Mouse (Mus musculus) midbrain, postnatal 0 days (tissue): Measurements from ENCODE around the gene Gapdhs. TPM values are rescaled to one million over a fixed set of nuclear protein-coding genes. Genes with fewer than 3 reads are reported as not detected.
A peak's percentile ranks its signal among the peaks of the same experiment; 100 is the strongest.

Source experiments
- ATAC-seq: fragments of 200-750 bp; cut with Nextera tagmentation; 2 replicates; pipeline ENCODE4 v1.8.0; 2017; ENCODE audit warnings: moderate number of reproducible peaks, mild to moderate bottlenecking, moderate TSS enrichment, moderate library complexity; ENCODE audit not compliant: low FRiP score
- DNase-seq: peaks from one replicate; pipeline ENCODE4 v3.0.0-alpha.2; 2015; ENCODE audit warnings: low spot score
- H3K27ac ChIP-seq: fragments of 300-500 bp; sonication (generic); 2 replicates; pipeline ENCODE4 v1.5.1; 2014; ENCODE audit warnings: low read depth, mild to moderate bottlenecking, low read length, mixed read lengths
- H3K27me3 ChIP-seq: fragments of 300-500 bp; sonication (generic); 2 replicates; pipeline ENCODE4 v1.6.1; 2014; ENCODE audit warnings: low read length, control low read depth, mixed read lengths; ENCODE audit not compliant: insufficient read depth
- H3K36me3 ChIP-seq: fragments of 300-500 bp; sonication (generic); 2 replicates; pipeline ENCODE4 v1.6.1; 2014; ENCODE audit warnings: low read length, control low read depth, mixed read lengths; ENCODE audit not compliant: insufficient read depth
- H3K4me1 ChIP-seq: fragments of 300-500 bp; sonication (generic); 2 replicates; pipeline ENCODE4 v1.6.1; 2014; ENCODE audit warnings: mild to moderate bottlenecking, control low read depth, antibody characterized with exemption, low read length, mixed read lengths; ENCODE audit not compliant: insufficient read depth
- H3K4me2 ChIP-seq: fragments of 300-500 bp; sonication (generic); 2 replicates; pipeline ENCODE4 v1.6.1; 2014; ENCODE audit warnings: low read depth, mild to moderate bottlenecking, low read length, mixed read lengths; ENCODE audit not compliant: poor library complexity, severe bottlenecking
- H3K4me3 ChIP-seq: fragments of 300-500 bp; sonication (generic); 2 replicates; pipeline ENCODE4 v1.5.1; 2014; ENCODE audit warnings: low read depth, mild to moderate bottlenecking, low read length, moderate library complexity
- H3K9ac ChIP-seq: fragments of 300-500 bp; sonication (generic); replicated peaks from 2 replicates; pipeline ENCODE4 v1.6.1; 2014; ENCODE audit warnings: mild to moderate bottlenecking, low read length, moderate library complexity, mixed read lengths; ENCODE audit not compliant: poor library complexity, severe bottlenecking
- H3K9me3 ChIP-seq: fragments of 300-500 bp; sonication (generic); 2 replicates; pipeline ENCODE4 v1.6.1; 2016; ENCODE audit warnings: low read length, control low read depth
- CTCF ChIP-seq: IDR thresholded peaks from 2 replicates; pipeline ENCODE4 v1.5.1; 2016; ENCODE audit warnings: antibody characterized with exemption, mild to moderate bottlenecking
- WGBS: fragments of 180-500 bp; shearing (Covaris S2); extraction: QIAGEN DNeasy Blood & Tissue Kit; methylation state at CpG from one replicate; pipeline ENCODE4 v1.1.7; 2014; 5-methylcytosine and 5-hydroxymethylcytosine counted together
- polyA plus RNA-seq: library from polyadenylated mRNA; unstranded; fragments of >200 nt; fragmentation: Nextera tagmentation; extraction: Ambion mirVana; gene quantifications from 2 replicates; pipeline ENCODE4 v1.2.1, GENCODE M21; 2015
- total RNA-seq: library from RNA; depleted of rRNA; stranded (reverse); fragments of >200 nt; gene quantifications from 2 replicates; pipeline ENCODE4 v1.2.3, GENCODE M21; 2014

Gene Gapdhs
- total and polyA plus RNA-seq, 2 experiments from 2014 or later, result 0.79 TPM; not detected in 1

- H3K27me3 ChIP-seq, result no peaks in the 10 kb centered on the region
- TF ChIP-seq CTCF, result no peak
- no peak overlapping the region for H3K4me3 ChIP-seq
- no peaks in the 10 kb centered on the region for H3K4me1 ChIP-seq
- no peaks in the 10 kb centered on the region for H3K9me3 ChIP-seq
- DNase-seq (no peak), ATAC-seq (no peak)
- no peak overlapping the region for H3K27ac ChIP-seq
- no peak overlapping the region for H3K4me2 ChIP-seq
- H3K9ac ChIP-seq, result no peak overlapping the region
- 95% methylated on average over 4 of the region's 4 CpGs for WGBS
- H3K36me3 ChIP-seq, result no peaks in the 10 kb centered on the region
Observed at GRCm38 (mm10) chr7:30766408-30766807, 22.9 kb upstream of the Gapdhs start.

- ATAC-seq (no peak), DNase-seq (peak; percentile 17)
- WGBS, result 48% methylated on average over 11 of the region's 11 CpGs
- no peak overlapping the region for H3K4me3 ChIP-seq
- no peak for TF ChIP-seq CTCF
- H3K4me2 ChIP-seq, result no peak overlapping the region
- no peaks in the 10 kb centered on the region for H3K27me3 ChIP-seq
- no peak overlapping the region for H3K27ac ChIP-seq
- no peaks in the 10 kb centered on the region for H3K36me3 ChIP-seq
- H3K4me1 ChIP-seq, result no peaks in the 10 kb centered on the region
- H3K9ac ChIP-seq, result no peak overlapping the region
- no peaks in the 10 kb centered on the region for H3K9me3 ChIP-seq
Observed at GRCm38 (mm10) chr7:30765173-30765572, 21.7 kb upstream of the Gapdhs start.

- TF ChIP-seq CTCF, result no peak
- H3K9me3 ChIP-seq, result no peaks in the 10 kb centered on the region
- no peak within 1 kb of the TSS for H3K4me2 ChIP-seq
- H3K4me1 ChIP-seq, result no peaks in the 10 kb centered on the region
- ATAC-seq (no peak), DNase-seq (no peak)
- H3K4me3 ChIP-seq, result no peak within 1 kb of the TSS
- H3K27ac ChIP-seq, result no peak within 1 kb of the TSS
- H3K9ac ChIP-seq, result no peak within 1 kb of the TSS
- no peaks in the 10 kb centered on the region for H3K36me3 ChIP-seq
- 38% methylated on average over 5 of the region's 5 CpGs for WGBS
- no peaks in the 10 kb centered on the region for H3K27me3 ChIP-seq
Observed at GRCm38 (mm10) chr7:30763456-30763855, 20.0 kb upstream of the Gapdhs start, which contains the start of gene Dmkn. TSS of gene Dmkn (plus strand) at chr7:30763756.

GRCm38 (mm10) chr7:30761769-30762352, 18.4 kb upstream of the Gapdhs start:
- no peak overlapping the region for H3K4me2 ChIP-seq
- H3K9me3 ChIP-seq, result no peaks in the 10 kb centered on the region
- no peak overlapping the region for H3K4me3 ChIP-seq
- H3K27ac ChIP-seq, result no peak overlapping the region
- H3K9ac ChIP-seq, result no peak overlapping the region
- H3K4me1 ChIP-seq, result no peaks in the 10 kb centered on the region
- H3K27me3 ChIP-seq, result no peaks in the 10 kb centered on the region
- DNase-seq (no peak), ATAC-seq (no peak)
- TF ChIP-seq CTCF, result no peak
- 78% methylated on average over 4 of the region's 4 CpGs for WGBS
- H3K36me3 ChIP-seq, result no peaks in the 10 kb centered on the region

GRCm38 (mm10) chr7:30758853-30759252, 15.4 kb upstream of the Gapdhs start:
- no peak overlapping the region for H3K4me2 ChIP-seq
- no peak overlapping the region for H3K4me3 ChIP-seq
- no peak overlapping the region for H3K27ac ChIP-seq
- 0 out of 2 replicates have a peak, but pooled peaks cover 7% of the 10 kb centered on the region for H3K9me3 ChIP-seq
- H3K36me3 ChIP-seq, result peaks cover 11% of the 10 kb centered on the region
- no peak for ATAC-seq
- no peaks in the 10 kb centered on the region for H3K27me3 ChIP-seq
- peak; percentile 64 for TF ChIP-seq CTCF
- H3K9ac ChIP-seq, result no peak overlapping the region
- peak; percentile 38 for DNase-seq
- no peaks in the 10 kb centered on the region for H3K4me1 ChIP-seq
- 48% methylated on average over 4 of the region's 4 CpGs for WGBS

- no peak for DNase-seq
- 66% methylated on average over 3 of the region's 3 CpGs for WGBS
- ATAC-seq, result no peak
- Histone ChIP-seq H3K36me3 (peaks cover 11% of the 10 kb centered on the region), H3K27ac (no peak overlapping the region), H3K4me3 (no peak overlapping the region), H3K27me3 (no peaks in the 10 kb centered on the region), H3K9me3 (0 out of 2 replicates have a peak, but pooled peaks cover 7% of the 10 kb centered on the region), H3K4me2 (no peak overlapping the region), H3K9ac (no peak overlapping the region), H3K4me1 (no peaks in the 10 kb centered on the region)
- TF ChIP-seq CTCF, result no peak
Observed at GRCm38 (mm10) chr7:30757001-30757400, 13.5 kb upstream of the Gapdhs start.
